Mouse (Mus musculus): Measurements from ENCODE around the gene Atrnl1. TPM values are rescaled to one million over a fixed set of nuclear protein-coding genes. Genes with fewer than 3 reads are reported as not detected.

The Atrnl1 gene
- polyA plus RNA-seq, 1 experiment from 2014 or later: 1.8 TPM

DNA sequence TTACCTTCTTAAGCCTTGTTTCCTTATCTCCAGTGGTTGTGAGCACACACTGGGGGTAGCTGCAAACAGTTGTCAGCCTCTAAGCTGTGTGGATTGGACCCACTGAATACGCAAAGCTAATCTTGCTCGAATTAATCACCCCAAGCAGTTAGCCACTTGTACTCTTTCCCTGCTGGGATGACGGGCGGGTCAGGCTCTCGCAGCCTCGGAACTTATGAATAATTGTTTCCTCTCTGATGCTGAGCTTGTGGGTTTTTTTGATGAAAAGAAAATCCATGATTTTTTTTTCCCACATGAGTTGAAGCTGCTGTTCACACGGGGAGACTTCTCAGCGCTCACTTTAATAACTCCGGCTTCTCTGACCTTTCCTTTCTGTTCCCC is 554.8 kb downstream of the Atrnl1 start:
- H3K4me3 ChIP-seq: no peak overlapping the region
- no peak for ATAC-seq
- no peaks in the 10 kb centered on the region for H3K27me3 ChIP-seq (replicated peaks)
- H3K36me3 ChIP-seq: no peaks in the 10 kb centered on the region
- H3K27ac ChIP-seq: no peak overlapping the region
- H3K4me1 ChIP-seq: no peaks in the 10 kb centered on the region
- no peaks in the 10 kb centered on the region for H3K9me3 ChIP-seq (replicated peaks)
- no peak overlapping the region for H3K9ac ChIP-seq
- no peak overlapping the region for H3K4me2 ChIP-seq
- 53% methylated on average over 9 of the region's 9 CpGs for WGBS (ENCODE audit: insufficient replicate concordance)

DNA sequence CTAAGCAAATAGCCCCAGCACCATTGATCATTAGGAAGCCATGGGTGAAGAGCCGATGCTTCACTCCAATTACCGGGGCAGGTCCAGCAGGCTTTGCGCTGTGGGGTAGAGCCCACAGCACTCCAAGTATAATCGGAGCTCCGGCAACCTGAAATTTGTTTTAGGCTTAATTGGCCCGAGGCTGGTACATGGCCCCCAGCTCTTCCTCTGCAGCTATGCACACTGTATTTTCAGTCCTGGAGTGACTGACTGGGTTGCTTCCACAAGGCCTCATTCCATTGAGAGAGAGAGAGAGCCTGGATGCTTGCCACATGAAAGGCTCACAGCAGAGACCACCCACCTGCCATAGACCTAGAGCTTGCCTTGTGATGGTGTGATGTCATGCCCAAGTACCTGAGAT is 555.3 kb downstream of the Atrnl1 start:
- H3K36me3 ChIP-seq: no peaks in the 10 kb centered on the region
- no peak for ATAC-seq
- H3K4me3 ChIP-seq: no peak overlapping the region
- 72% methylated on average over 6 of the region's 6 CpGs for WGBS (ENCODE audit: insufficient replicate concordance)
- no peaks in the 10 kb centered on the region for H3K4me1 ChIP-seq
- no peak overlapping the region for H3K9ac ChIP-seq
- no peak overlapping the region for H3K27ac ChIP-seq
- no peaks in the 10 kb centered on the region for H3K27me3 ChIP-seq (replicated peaks)
- H3K4me2 ChIP-seq: no peak overlapping the region
- H3K9me3 ChIP-seq (replicated peaks): no peaks in the 10 kb centered on the region

DNA sequence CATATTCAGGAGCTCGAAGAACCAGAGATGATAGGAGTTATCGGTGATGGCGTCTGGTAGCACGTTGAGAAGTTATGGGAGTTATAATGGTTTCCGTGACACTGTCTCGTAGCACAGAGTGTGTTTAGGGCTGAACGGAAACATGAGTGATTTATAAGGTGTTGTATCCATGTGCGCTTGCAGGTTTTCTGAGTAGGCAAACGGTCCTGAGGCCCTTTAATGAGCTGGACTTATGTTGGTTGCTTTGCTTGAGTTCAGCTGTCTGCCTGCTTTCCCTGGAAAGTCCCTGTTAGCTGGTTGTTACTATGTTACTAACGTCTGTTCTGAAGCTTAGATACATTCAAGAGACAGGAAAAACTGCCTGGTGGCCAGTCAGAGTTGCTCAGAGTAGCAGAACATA is 567.6 kb downstream of the Atrnl1 start:
- Histone ChIP-seq H3K27ac (no peak overlapping the region), H3K9me3 (replicated peaks) (no peaks in the 10 kb centered on the region), H3K4me3 (no peak overlapping the region), H3K4me1 (no peaks in the 10 kb centered on the region), H3K9ac (no peak overlapping the region), H3K36me3 (no peaks in the 10 kb centered on the region), H3K27me3 (replicated peaks) (no peaks in the 10 kb centered on the region; the same call in 1 of the 2 replicates), H3K4me2 (no peak overlapping the region)
- ATAC-seq: no peak
- WGBS (ENCODE audit: insufficient replicate concordance): 73% methylated on average over 10 of the region's 10 CpGs

DNA sequence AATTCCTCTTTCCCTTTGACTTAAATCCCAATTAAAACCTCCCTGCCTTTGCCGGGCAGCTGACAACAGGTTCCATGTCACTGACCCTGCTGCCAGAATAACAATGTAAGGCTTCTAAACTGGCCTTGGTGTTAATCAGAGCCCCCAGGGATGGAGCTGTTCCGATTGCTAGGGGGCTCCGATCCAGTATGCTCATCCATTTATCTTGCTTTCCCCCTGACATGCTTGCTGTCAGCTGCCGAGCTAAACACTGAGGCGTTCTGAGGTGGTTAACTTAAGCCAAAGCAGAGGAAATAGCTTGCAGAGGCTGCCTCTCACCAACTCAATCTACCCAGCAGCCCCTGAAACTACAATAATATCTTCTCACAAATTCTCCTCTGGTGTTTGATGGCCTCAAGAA is 569.9 kb downstream of the Atrnl1 start:
- H3K27ac ChIP-seq: no peak overlapping the region
- H3K9ac ChIP-seq: no peak overlapping the region
- no peaks in the 10 kb centered on the region for H3K36me3 ChIP-seq
- H3K4me1 ChIP-seq: no peaks in the 10 kb centered on the region
- H3K4me2 ChIP-seq: no peak overlapping the region
- ATAC-seq: no peak
- 30% methylated on average over 5 of the region's 5 CpGs for WGBS (ENCODE audit: insufficient replicate concordance)
- H3K9me3 ChIP-seq (replicated peaks): no peaks in the 10 kb centered on the region
- no peaks in the 10 kb centered on the region; the same call in 1 of the 2 replicates for H3K27me3 ChIP-seq (replicated peaks)
- H3K4me3 ChIP-seq: no peak overlapping the region

Small RNA genes within 50 kb of the gene (microRNA-seq; reads per million reads assigned to microRNA genes)
- gene Mir5623: 1.4 reads per million

Other genes starting within 250 kb of the Atrnl1 start
- gene Trub1, start 158.1 kb upstream of the Atrnl1 start, polyA plus RNA-seq (2016; fragmentation: Nextera tagmentation; extraction: Ambion mirVana): 14.6 and 17.3 TPM in 2 replicates

Measured in liver, embryonic 12.5 days (tissue).